Mouse (Mus musculus) duodenum, adult 2 months (tissue): ENCODE data around the gene Mast4. TPM values are rescaled to one million over a fixed set of nuclear protein-coding genes. Genes with fewer than 3 reads are reported as not detected.

Experiments used
- polyA plus RNA-seq: library from polyadenylated mRNA; depleted of rRNA; stranded (reverse); fragments of >200 nt; gene quantifications from 2 replicates; pipeline ENCODE4 v1.2.3, GENCODE M21; 2012; ENCODE audit warnings: low replicate concordance; rRNA removed

The Mast4 gene
- polyA plus RNA-seq = 2.0 and 4.3 TPM in 2 replicates

DNA sequence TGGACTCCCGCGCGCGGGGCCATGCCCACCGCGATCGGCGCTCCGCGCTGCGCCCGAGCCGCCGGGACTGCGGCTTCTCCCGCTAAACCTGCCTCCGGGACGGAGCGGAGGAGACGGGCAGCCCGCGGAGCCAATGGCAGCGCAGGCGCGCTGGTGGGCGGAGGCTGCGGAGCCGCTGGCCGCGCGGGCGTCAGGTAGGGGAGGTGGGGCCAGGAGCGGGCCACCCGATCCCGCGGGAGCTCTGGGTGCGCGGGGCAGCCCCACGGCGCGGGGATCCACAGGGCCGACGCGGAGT, at the start of gene Mast4:
Mast4 (minus strand) TSS at position 106 of the 295 bp plus-strand sequence.

DNA sequence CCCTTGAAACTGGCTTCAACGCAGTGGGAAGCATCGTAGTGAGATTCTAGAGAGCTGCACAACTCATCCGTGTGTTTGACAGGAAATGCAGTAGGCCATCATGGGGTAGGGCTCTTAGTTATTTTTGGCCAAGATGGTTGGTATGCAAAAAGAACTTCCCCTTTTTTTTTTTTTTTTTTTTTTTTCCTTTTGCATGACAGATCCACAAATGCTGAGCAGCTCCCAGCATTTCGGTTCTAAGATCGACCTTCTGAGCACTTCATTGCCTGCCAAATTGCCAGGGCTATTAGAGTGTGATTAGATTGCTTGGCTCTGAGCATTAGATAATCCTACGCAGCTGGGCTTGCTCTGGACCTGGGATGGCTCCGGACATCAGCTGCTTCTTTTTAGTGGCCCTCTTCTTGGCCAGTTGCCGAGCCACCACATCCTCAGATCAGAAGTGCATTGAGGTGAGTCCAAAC, 640.9 kb downstream of the Mast4 start, which contains the start of gene Cd180:
Cd180 (plus strand) TSS at position 218 of the 461 bp plus-strand sequence.

